Mouse (Mus musculus): ENCODE results near the gene Ssh3. TPM values are rescaled to one million over a fixed set of nuclear protein-coding genes. Genes with fewer than 3 reads are reported as not detected.
A peak's percentile ranks its signal among the peaks of the same experiment; 100 is the strongest.

Ssh3 gene
- polyA plus RNA-seq, 1 experiment, result 0.17 TPM

- Histone ChIP-seq H3ac (ENCODE audit: control insufficient read depth, insufficient read length) (no peak overlapping the region), H3K36me3 (ENCODE audit: control insufficient read depth, insufficient read depth) (no peaks in the 10 kb centered on the region), H3K4me3 (no peak overlapping the region), H3K79me2 (ENCODE audit: control insufficient read depth, insufficient read depth) (no peaks in the 10 kb centered on the region), H3K27me3 (ENCODE audit: control insufficient read depth, insufficient read depth, insufficient read length) (no peaks in the 10 kb centered on the region), H3K4me2 (ENCODE audit: low read depth) (no peak overlapping the region)
- TF ChIP-seq TCF12 (IDR thresholded peaks at IDR 0.05; ENCODE audit: insufficient read depth, poor library complexity, severe bottlenecking), result no peak
- no peak for TF ChIP-seq POLR2AphosphoS2 (IDR thresholded peaks at IDR 0.05; ENCODE audit: insufficient read length, low read depth)
- TF ChIP-seq E2F4 (IDR thresholded peaks at IDR 0.05; ENCODE audit: insufficient read depth), result no peak
Observed at GRCm38 (mm10) chr19:4263702-4264101, 5.3 kb downstream of the Ssh3 start.

- no peak overlapping the region for H3ac ChIP-seq (ENCODE audit: control insufficient read depth, insufficient read length)
- no peaks in the 10 kb centered on the region for H3K27me3 ChIP-seq (ENCODE audit: control insufficient read depth, insufficient read depth, insufficient read length)
- H3K79me2 ChIP-seq (ENCODE audit: control insufficient read depth, insufficient read depth), result no peaks in the 10 kb centered on the region
- H3K36me3 ChIP-seq (ENCODE audit: control insufficient read depth, insufficient read depth), result no peaks in the 10 kb centered on the region
- no peak overlapping the region for H3K4me3 ChIP-seq
- no peak overlapping the region for H3K4me2 ChIP-seq (ENCODE audit: low read depth)
- TF ChIP-seq POLR2A (IDR thresholded peaks at IDR 0.05; ENCODE audit: insufficient read length, low read depth) (no peak), MYOD1 (IDR thresholded peaks at IDR 0.05; ENCODE audit: control insufficient read depth in 1 of 3, insufficient read length in 2 of 3, low read depth in 2 of 3) (no peak), CEBPB (IDR thresholded peaks at IDR 0.05; ENCODE audit: insufficient read depth, poor library complexity, severe bottlenecking) (no peak), TCF3 (IDR thresholded peaks at IDR 0.05; ENCODE audit: insufficient read length, low read depth) (no peak), TCF12 (IDR thresholded peaks at IDR 0.05; ENCODE audit: insufficient read depth, poor library complexity, severe bottlenecking) (no peak), MAX (IDR thresholded peaks at IDR 0.05; ENCODE audit: low read depth) (no peak), MYOG (IDR thresholded peaks at IDR 0.05; ENCODE audit: control insufficient read depth in 1 of 3, insufficient read depth in 1 of 3, insufficient read length in 2 of 3, low read depth in 2 of 3) (no peak)
Observed at GRCm38 (mm10) chr19:4262756-4263155, 6.2 kb downstream of the Ssh3 start.

- no peaks in the 10 kb centered on the region for H3K36me3 ChIP-seq (ENCODE audit: control insufficient read depth, insufficient read depth)
- H3K4me3 ChIP-seq, result no peak overlapping the region
- H3ac ChIP-seq (ENCODE audit: control insufficient read depth, insufficient read length), result no peak overlapping the region
- no peaks in the 10 kb centered on the region for H3K79me2 ChIP-seq (ENCODE audit: control insufficient read depth, insufficient read depth)
- TF ChIP-seq MYOG (IDR thresholded peaks at IDR 0.05; ENCODE audit: control insufficient read depth in 1 of 3, insufficient read depth in 1 of 3, insufficient read length in 2 of 3, low read depth in 2 of 3) (no peak), TCF12 (IDR thresholded peaks at IDR 0.05; ENCODE audit: insufficient read depth, poor library complexity, severe bottlenecking) (no peak)
- no peak overlapping the region for H3K4me2 ChIP-seq (ENCODE audit: low read depth)
- H3K27me3 ChIP-seq (ENCODE audit: control insufficient read depth, insufficient read depth, insufficient read length), result no peaks in the 10 kb centered on the region
Observed at GRCm38 (mm10) chr19:4261038-4261698, 7.8 kb downstream of the Ssh3 start.

GRCm38 (mm10) chr19:4257897-4258252, 11.1 kb downstream of the Ssh3 start:
- no peak overlapping the region for H3ac ChIP-seq (ENCODE audit: control insufficient read depth, insufficient read length)
- TF ChIP-seq E2F4 (IDR thresholded peaks at IDR 0.05; ENCODE audit: insufficient read depth) (no peak), POLR2AphosphoS2 (IDR thresholded peaks at IDR 0.05; ENCODE audit: insufficient read length, low read depth) (no peak), MYOD1 (IDR thresholded peaks at IDR 0.05; ENCODE audit: control insufficient read depth in 1 of 3, insufficient read length in 2 of 3, low read depth in 2 of 3) (no peak), MAX (IDR thresholded peaks at IDR 0.05; ENCODE audit: low read depth) (no peak), REST (IDR thresholded peaks at IDR 0.05; ENCODE audit: insufficient read depth, insufficient read length) (no peak), MYOG (IDR thresholded peaks at IDR 0.05; ENCODE audit: control insufficient read depth in 1 of 3, insufficient read depth in 1 of 3, insufficient read length in 2 of 3, low read depth in 2 of 3) (no peak), USF1 (IDR thresholded peaks at IDR 0.05; ENCODE audit: low read depth) (no peak), CEBPB (IDR thresholded peaks at IDR 0.05; ENCODE audit: insufficient read depth, poor library complexity, severe bottlenecking) (no peak), TCF12 (IDR thresholded peaks at IDR 0.05; ENCODE audit: insufficient read depth, poor library complexity, severe bottlenecking) (no peak), POLR2A (IDR thresholded peaks at IDR 0.05; ENCODE audit: insufficient read length, low read depth) (no peak), TCF3 (IDR thresholded peaks at IDR 0.05; ENCODE audit: insufficient read length, low read depth) (no peak), SRF (IDR thresholded peaks at IDR 0.05; ENCODE audit: control insufficient read depth, insufficient read length, low read depth) (no peak)
- H3K27me3 ChIP-seq (ENCODE audit: control insufficient read depth, insufficient read depth, insufficient read length), result no peaks in the 10 kb centered on the region
- H3K4me3 ChIP-seq, result peak overlapping the region; percentile 40
- peak overlapping the region; percentile 77 for H3K4me2 ChIP-seq (ENCODE audit: low read depth)
- no peaks in the 10 kb centered on the region for H3K79me2 ChIP-seq (ENCODE audit: control insufficient read depth, insufficient read depth)
- H3K36me3 ChIP-seq (ENCODE audit: control insufficient read depth, insufficient read depth), result no peaks in the 10 kb centered on the region

GRCm38 (mm10) chr19:4257216-4257896, 11.6 kb downstream of the Ssh3 start:
- no peaks in the 10 kb centered on the region for H3K79me2 ChIP-seq (ENCODE audit: control insufficient read depth, insufficient read depth)
- H3ac ChIP-seq (ENCODE audit: control insufficient read depth, insufficient read length), result no peak overlapping the region
- no peaks in the 10 kb centered on the region for H3K27me3 ChIP-seq (ENCODE audit: control insufficient read depth, insufficient read depth, insufficient read length)
- peak overlapping the region; percentile 89 for H3K4me2 ChIP-seq (ENCODE audit: low read depth)
- H3K36me3 ChIP-seq (ENCODE audit: control insufficient read depth, insufficient read depth), result no peaks in the 10 kb centered on the region
- TF ChIP-seq TCF3 (IDR thresholded peaks at IDR 0.05; ENCODE audit: insufficient read length, low read depth) (no peak), MYOD1 (IDR thresholded peaks at IDR 0.05; ENCODE audit: control insufficient read depth in 1 of 3, insufficient read length in 2 of 3, low read depth in 2 of 3) (no peak), MAX (IDR thresholded peaks at IDR 0.05; ENCODE audit: low read depth) (no peak), MYOG (IDR thresholded peaks at IDR 0.05; ENCODE audit: control insufficient read depth in 1 of 3, insufficient read depth in 1 of 3, insufficient read length in 2 of 3, low read depth in 2 of 3) (no peak), CEBPB (IDR thresholded peaks at IDR 0.05; ENCODE audit: insufficient read depth, poor library complexity, severe bottlenecking) (no peak), E2F4 (IDR thresholded peaks at IDR 0.05; ENCODE audit: insufficient read depth) (no peak), POLR2AphosphoS2 (IDR thresholded peaks at IDR 0.05; ENCODE audit: insufficient read length, low read depth) (no peak), POLR2A (IDR thresholded peaks at IDR 0.05; ENCODE audit: insufficient read length, low read depth) (peak; percentile 47), REST (IDR thresholded peaks at IDR 0.05; ENCODE audit: insufficient read depth, insufficient read length) (no peak), SRF (IDR thresholded peaks at IDR 0.05; ENCODE audit: control insufficient read depth, insufficient read length, low read depth) (peak; percentile 5), USF1 (IDR thresholded peaks at IDR 0.05; ENCODE audit: low read depth) (no peak), TCF12 (IDR thresholded peaks at IDR 0.05; ENCODE audit: insufficient read depth, poor library complexity, severe bottlenecking) (no peak)
- H3K4me3 ChIP-seq, result peak overlapping the region; percentile 40

All from myocyte (in vitro differentiated cells).